Mouse (Mus musculus) kidney, postnatal 10 days (tissue): ENCODE measurements around the gene Galnt18.

Experiments used
- DNase-seq: peaks from one replicate; pipeline ENCODE4 v3.0.0; 2021; ENCODE audit warnings: mixed read lengths

The Galnt18 gene

GRCm38 (mm10) chr7:111545614-111546013 lies 234.2 kb downstream of the Galnt18 start:
- DNase-seq, result no peak

- no peak for DNase-seq
Observed at GRCm38 (mm10) chr7:111537946-111538345, 241.8 kb downstream of the Galnt18 start.

DNA sequence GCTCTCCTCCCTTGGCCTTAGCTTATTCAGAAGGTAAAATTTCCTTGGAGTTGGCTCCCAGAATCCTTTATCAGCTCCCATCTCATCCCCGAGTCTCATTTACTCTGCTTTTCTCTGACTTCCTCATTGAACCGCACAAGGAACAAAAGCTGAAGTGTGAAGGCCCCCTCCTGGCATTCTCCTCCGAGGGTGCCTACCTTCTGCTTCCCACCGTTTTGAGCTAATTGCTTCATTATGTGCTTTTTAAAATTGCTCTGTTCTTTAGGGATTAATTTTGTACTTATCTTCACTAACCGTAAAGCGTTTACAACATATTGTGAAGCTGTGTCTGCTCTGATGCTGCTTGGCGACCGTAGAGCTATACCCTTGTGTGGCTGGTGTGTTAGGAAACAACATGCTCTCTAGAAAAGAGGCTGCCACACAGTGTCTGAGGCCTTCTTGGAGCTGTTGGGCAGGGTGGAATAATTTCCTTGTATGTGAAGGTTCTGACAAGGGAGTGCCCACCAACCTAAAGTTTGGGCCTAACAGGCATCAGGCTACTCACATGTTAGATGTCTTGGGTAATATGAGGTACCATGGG lies 244.9 kb downstream of the Galnt18 start:
- DNase-seq, result no peak

DNA sequence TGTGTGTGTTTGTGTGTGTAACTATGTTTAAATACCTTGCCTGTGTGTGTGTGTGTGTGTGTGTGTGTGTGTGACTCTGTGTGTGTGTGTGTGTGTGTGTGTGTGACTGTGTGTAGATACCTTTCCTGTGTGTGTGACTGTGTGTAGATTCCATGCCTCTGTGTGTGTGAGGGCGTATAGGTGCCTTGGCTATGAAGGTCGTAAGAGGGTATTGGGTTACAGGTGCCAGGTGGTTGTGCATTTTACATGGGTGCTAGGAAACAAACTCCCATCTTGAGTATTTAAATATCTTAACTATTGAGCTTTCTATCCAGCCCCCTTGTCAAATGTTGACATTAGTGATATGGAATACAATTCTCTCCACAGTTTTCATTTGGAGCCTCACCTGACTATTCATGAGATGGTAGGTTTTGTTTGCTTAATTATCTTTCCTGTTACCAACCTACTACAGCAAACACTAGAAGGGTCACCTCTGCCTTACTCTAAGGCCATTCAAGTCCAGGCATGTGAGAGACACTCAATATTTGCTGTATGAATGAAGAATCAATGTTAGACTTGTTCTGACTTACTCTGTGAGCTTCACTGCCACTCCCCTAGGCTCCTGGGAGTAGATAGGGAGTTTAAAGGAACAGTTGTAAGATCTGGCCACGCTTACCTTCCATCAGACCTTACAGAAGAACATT lies 250.7 kb downstream of the Galnt18 start:
- DNase-seq, result no peak

DNA sequence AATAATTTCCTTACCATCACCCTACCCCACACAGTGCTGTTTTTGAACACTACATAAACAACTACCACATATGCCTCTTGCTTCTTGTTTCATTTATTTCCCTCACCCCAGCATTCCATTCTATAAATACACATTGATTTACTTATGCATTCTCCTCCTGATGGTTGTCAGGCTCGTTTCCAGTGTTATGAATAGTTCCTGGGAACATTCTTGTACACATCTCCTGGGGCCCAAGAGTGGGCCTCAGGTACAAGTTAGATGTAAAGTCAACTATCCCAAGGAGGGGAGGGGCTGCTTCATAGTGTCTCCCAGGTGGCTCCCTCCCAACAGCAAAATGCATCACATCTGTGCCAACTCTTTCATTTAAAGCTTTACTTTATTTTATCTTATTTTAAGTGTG lies 251.3 kb downstream of the Galnt18 start:
- no peak for DNase-seq

GRCm38 (mm10) chr7:111520881-111521280 lies 258.9 kb downstream of the Galnt18 start:
- DNase-seq, result no peak

GRCm38 (mm10) chr7:111518581-111519242 lies 261.1 kb downstream of the Galnt18 start:
- peak; percentile 14 for DNase-seq

GRCm38 (mm10) chr7:111516882-111517281 lies 262.9 kb downstream of the Galnt18 start:
- no peak for DNase-seq

DNA sequence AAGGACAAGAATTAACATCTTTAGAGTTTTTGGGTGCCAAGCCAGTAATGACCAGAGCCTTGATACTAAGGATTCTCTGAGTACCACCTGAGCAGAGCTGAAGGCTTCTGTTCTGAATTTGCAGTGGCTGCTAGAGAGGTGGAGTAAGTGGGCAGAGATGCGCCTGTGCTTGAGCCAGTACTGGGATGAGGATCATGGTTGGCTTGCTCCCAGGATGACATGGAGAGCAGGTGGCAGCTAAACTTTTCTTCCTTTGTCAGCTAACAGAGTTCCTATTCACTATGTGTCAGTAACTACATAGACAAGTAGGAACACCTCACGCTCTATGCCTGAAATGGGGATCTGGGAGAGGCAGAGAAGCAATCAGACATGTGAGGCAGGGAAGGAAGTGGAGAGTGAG lies 264.3 kb downstream of the Galnt18 start:
- DNase-seq, result no peak

- DNase-seq, result no peak
Observed at GRCm38 (mm10) chr7:111509167-111509854, 270.5 kb downstream of the Galnt18 start.

- DNase-seq, result no peak
Observed at GRCm38 (mm10) chr7:111500616-111501015, 279.2 kb downstream of the Galnt18 start.

GRCm38 (mm10) chr7:111499255-111499790 lies 280.5 kb downstream of the Galnt18 start:
- DNase-seq, result no peak

DNA sequence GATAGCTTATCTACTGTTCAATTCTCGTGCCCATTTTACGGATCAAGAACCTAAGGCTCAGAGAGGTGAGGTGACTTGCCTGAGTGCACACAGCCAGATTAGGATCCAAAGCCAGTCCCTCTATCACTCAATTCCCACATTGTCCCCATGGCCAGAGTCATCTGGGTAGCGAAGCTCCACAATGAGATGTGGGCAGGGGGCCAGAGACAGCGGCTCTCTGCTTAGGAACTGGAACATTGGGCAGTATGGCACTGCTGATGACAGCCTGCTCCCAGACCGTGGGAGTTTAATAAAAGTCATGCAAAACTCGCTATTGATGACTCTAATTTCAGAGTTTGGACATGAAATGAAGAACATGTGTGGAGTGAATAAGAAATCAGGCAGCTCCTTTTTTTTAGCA lies 282.6 kb downstream of the Galnt18 start:
- DNase-seq, result no peak

GRCm38 (mm10) chr7:111492242-111492949 lies 287.4 kb downstream of the Galnt18 start:
- no peak for DNase-seq

- peak; percentile 15 for DNase-seq
Observed at GRCm38 (mm10) chr7:111491566-111491965, 288.2 kb downstream of the Galnt18 start.

- DNase-seq, result peak; percentile 18
Observed at GRCm38 (mm10) chr7:111486811-111487333, 292.9 kb downstream of the Galnt18 start.

DNA sequence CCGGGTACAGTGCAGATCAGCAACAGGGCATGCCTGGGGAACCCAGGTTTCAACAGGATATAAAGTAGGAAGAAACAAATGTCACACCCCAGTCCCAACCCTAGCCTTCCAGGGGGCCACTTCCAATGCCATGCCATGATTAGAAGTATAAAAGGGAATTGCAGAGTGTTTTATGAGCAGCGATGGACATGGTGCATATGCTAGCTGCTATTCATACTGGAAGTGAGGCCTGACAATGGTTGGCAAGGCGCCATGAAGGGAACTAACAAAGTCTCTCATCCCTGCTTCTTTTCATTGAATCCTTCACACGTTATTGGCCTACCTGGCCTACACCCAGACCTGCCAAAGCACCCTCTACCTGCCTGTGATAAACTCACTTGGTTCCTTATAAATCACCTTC lies 295.9 kb downstream of the Galnt18 start:
- peak; percentile 26 for DNase-seq

- no peak for DNase-seq
Observed at GRCm38 (mm10) chr7:111483321-111483720, 296.5 kb downstream of the Galnt18 start.

DNA sequence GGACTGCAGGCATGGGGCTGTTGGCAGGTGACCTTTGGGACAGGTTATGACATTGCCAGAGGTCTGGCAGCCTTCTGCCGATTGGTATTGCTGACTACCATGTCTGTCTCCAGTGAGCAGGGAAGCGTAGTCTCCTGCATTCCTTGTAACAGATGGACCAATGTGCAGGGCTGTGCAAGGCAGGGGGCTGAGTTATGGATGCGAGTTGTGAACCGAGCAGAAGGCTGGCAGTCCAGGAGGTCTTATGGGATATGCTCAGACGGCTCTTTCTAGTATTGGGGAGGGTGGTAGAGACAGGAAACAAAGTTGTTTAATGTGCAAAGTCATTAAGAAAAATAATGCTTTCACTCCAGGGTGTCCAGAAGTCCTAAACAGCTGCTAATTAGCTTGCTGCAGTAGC lies 312.1 kb downstream of the Galnt18 start:
- DNase-seq, result no peak

DNA sequence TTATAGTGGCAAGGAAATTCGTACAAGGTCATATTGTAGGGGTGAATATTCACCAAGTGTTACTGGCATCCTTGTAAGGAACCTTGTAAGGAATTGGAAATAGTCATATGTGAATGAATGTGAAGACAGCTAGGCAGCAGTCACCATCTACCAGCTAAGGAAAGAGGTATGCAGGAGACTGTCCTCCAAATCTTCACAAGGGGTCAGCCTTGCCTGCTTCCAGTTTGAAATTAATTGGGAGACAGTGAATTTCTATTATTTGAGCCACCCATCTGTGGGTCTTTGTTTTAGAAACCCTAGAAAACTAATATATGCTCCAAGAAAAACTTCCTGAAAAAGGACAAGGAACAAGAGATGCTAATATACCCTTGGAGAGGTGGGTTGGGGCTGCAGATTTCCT lies 313.1 kb downstream of the Galnt18 start:
- DNase-seq, result no peak

DNA sequence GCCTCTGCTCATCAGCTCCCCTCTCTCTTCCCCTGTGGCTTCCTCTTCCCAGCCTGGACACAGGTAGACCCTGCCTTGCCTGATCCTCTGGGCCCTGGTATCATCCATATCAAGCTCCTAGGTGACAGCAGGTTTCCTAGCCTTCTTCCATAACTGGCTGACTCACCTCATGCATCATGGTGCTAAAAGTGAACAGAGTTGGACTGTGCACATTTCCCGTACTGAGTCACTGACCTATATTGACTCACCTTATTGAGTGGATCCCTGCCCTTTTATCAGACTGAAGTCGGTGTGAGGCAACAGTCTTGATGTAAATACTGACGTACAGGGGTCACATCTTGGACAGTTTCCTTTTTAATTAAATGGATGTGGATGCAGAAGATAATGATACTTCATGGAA lies 313.7 kb downstream of the Galnt18 start:
- no peak for DNase-seq

GRCm38 (mm10) chr7:111459716-111460115 lies 320.1 kb downstream of the Galnt18 start:
- no peak for DNase-seq
